Mouse (Mus musculus) cerebellum, adult 11 months (tissue): ENCODE results near the gene Cpne5.
"Not testable (repeated sequence)": the region's sequence is repeated elsewhere in the genome, so short reads cannot be mapped to it uniquely, and the experiment has no call there.

Source experiments
- DNase-seq: peaks from one replicate; pipeline ENCODE4 v3.0.0; 2022

Gene Cpne5

DNA sequence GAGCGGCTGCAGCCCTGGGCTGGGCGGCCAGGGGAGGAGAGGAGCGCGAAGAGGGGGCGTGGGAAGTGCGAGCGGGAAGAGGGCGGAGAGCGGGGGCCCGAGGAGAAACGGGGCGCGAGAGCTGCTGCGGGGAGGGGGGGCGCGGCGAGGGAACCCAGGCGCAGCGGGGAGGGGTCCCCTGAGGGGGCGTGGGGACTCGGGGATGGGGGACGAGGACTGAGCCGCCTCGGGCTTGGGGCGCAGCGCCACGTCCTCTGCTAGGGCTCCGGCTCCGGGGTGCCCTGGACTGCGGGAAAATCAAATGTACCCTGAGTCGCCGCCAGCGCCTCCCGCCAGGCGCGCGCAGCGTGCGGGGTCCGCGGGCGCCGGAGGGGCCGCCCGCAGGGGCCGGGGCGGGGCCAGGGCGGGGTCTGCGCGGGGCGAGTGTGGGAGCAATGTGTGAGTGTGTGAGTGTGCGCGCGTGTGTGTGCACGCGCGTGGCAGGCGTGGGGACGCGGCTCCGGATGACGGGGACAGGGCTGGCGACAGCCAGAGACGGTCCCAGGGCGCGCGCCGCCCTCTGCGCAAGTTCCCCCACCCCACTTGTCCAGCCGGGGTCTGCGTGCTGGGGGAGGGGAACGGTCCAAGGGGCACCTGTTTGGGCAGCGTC lies at the start of gene Cpne5:
TSS of gene Cpne5 (minus strand) at position 396 of the 649 bp plus-strand sequence.
- DNase-seq: no peak

DNA sequence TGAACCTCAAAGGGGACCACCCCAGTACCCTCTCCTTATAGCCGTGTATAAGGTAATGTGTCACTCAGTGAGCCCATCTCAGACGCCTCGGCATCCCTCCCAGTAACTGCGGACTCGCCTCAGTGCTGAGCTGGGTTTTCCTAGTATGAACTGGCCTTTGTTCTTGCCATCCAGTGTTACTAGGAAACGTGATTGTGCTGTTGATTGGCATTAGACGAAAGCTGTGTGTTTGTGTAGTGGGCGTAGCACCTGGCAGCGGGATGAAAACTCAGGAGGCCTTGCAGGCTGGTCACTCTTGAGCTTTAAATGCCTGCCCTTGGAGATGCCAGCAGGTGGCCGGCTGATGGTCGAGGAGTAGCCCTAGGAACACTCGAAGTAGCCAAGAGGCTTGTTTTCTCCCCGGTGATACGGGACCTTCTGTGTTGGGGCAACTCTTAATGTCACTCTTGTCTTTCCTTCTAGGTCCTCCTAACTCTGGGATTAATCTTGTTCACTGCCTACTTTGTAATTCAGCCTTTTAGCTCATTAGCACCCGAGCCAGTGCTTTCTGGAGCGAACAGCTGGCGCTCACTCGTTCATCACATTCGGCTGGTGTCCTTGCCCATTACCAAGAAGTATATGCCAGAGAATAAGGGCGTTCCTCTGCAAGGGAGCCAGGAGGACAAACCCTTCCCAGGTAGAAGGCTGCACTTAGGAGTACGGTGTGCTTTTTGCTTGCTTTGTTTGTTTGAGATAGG lies 44.4 kb upstream of the Cpne5 start:
- no peak for DNase-seq

DNA sequence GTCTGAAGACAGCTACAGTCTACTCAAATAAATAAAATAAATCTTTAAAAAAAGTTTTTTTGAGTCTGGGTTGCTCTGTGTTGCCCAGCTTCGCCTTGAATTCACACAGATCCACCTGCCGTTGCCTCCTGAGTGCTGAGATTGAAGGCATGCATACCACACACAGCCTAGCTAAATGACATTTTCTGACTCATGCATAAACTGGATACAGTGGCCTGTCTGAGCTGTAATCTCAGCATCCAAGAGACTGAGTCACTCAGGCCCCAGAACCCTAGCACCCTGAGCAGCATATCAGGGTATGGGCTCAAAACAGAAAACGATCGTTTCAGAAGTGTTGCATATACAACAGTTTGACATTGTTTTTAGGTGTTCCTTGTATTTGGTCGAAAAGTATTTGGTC lies 43.6 kb upstream of the Cpne5 start:
- DNase-seq: no peak

DNA sequence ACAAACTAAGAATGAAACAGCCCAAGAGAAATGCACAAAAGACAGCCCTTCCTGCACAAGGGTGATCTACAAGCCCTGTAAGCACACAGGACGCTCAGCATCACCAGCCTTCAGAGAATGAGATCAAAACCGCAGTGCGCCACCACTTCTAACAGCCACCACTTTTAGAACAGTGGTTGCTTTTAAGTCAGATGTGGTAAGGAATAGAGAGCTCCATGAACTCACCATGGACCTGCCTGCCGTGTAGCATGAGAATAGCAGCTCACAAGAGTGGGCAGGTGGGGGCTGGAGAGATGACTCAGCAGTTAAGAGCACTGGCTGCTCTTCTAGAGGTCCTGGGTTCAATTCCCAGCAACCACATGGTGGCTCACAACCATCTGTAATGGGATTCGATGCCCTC lies 42.5 kb upstream of the Cpne5 start:
- no peak for DNase-seq

DNA sequence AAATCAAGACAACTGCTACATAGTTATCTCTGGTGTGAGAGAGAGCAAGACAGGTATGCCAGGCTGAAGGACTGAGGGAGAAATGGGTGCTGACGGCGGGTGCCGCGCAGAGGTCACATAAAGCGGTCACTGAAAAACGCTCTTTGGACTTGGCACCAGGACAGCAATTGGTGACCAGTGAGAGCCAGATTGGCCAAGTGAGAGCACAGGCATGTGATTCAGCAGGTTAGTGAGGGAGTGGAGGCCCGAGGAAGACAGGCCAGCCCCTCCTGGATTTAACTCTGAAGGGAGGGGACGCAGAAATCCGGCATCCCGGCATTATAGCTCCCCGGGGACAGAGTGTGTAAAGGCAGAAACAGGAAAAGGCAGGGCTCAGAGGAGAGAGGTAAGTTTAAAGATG lies 35.9 kb upstream of the Cpne5 start:
- no peak for DNase-seq

DNA sequence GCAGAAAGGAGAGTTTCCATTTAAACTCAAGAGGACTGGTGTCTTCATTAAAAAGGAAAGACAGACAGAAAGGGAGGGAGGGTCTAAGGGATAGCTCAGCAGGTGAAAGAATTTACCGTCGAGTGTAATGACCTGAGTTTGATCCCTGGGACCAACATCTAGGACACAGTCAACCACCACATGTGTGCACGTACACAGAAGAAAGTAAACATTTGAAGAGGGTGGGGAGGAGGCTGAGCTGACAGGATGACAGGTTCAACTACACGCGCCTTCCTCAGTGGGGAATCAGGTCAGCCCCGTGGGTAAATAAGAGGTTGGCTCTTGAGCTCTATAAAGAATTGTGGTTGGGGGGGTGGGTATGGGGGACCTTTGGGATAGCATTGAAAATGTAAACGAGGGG lies 35.2 kb upstream of the Cpne5 start:
- no peak for DNase-seq

DNA sequence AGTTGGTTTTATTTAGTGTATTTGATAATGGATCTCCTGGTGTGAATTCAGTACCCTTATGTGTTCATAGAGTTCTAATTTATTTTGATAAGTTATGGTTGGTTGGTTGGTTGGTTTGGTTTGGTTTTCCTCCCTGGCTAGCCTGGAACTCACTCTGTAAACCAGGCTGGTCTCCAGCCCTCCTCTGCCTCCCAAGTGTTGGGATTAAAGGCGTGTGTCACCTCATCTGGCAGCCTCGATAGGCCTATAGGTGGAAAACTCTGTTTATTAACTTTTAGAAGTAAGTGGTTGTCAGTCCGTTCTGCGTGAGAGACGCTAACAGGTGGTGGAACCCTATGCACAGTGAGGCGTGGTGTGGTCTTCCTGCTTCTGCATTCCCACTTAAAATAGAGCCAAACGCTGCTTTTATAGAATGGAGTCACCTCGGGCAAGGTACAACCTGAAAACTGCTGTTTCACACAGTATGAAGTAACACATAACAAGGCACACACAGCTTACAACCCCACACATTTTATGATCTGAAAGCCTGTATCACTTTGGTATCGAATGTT lies 32.3 kb upstream of the Cpne5 start:
- DNase-seq: no peak

DNA sequence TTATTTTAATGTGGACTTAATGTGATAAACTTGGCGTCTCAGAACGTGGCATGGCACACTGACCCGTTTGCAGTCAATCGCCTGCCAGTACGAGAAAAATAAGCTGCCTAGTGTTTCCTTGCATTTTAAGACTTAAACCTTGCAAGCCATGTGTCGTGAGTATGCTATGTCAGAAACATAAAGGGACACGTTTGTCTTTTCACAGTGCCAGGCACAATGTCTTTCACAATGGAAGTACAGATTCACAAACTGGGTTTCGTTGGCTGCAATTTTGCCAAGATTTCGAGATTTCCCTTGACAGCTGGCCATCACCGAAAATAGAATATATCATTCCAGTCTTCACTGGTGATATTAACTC lies 31.4 kb upstream of the Cpne5 start:
- no peak for DNase-seq

DNA sequence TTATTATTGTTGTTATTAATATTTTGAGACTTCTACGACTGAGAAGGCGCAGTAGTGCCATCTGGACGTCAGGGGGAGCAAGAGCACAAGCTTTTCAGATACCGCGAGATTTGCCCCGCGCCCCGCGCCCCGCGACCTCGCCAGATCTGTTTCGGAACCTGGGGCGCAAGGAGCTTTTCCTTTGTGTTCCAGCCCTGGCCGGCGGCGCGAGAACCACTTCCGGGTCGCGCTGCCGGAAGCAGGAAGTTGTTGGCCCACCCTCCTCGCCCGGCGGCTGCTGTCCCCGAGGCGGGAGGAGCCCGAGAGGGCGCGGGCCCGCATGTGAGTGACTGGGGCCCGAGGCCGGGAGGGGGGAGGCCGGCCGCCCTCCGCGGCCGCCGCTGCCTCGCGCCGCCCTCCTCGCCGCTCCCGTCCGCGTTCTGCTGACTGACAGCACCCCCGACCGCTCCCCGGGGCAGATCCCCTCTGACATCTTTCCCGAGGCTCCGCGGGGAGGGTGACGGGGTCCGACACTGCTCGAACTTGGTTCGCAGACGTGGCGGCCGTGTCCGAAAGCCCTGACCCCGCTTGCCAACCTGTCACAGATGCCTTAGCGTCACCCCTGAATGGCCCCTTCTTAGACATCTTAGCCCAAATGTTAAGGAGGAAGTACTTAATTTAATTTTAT lies 30.8 kb upstream of the Cpne5 start, which contains the start of gene BC004004:
TSS of gene BC004004 (plus strand) at position 107 of the 667 bp plus-strand sequence.
- peak; percentile 96 for DNase-seq

DNA sequence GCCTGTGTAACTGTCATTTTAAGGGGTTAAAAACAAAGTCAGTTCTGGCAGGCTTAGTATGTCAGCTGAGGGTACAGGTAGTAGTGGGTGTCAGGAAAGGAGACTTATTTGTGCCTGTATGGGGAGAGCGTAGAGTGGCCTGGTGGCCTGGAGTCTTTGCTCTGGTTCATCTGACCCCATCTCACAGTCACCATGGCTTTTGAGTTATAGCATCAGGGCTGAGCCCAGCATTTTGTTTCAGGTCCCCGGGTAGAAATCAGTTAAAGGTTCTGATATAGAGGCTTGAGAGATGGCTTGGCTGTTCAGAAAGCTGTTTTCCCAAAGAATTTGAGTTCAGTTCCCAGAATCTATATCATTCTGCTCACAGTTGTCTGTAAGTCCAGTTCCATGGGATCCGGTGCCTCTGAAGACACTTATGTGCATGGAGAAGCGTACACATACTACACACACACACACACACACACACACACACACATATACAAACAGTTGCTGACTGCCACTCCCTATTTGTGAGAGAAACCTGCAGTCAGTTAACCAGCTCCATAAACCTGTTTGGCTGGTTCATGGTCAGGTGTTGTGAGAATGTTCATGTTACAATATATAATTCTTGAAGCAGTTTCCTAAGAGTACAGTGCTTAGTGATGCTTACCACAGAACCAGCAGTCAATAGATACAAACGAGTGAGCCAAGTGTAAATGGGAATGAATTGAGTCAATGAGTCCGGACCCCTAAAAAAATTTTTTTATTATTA lies 30.1 kb upstream of the Cpne5 start:
- no peak for DNase-seq

DNA sequence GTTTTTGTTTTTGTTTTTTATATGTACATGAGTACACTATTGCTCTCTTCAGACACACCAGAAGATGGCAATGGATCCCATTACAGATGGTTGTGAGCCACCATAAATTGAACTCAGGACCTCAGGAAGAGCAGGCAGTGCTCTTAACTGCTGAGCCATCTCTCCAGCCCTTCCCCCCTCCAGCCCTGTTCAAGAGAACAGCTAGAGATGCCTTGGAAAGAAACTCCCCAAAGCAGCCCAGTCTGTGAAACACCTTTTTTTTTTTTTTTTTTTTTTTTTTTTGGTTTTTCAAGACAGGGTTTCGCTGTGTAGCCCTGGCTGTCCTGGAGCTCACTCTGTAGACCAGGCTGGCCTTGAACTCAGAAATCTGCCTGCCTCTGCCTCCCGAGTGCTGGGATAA lies 29.1 kb upstream of the Cpne5 start:
- DNase-seq: not testable (repeated sequence)

DNA sequence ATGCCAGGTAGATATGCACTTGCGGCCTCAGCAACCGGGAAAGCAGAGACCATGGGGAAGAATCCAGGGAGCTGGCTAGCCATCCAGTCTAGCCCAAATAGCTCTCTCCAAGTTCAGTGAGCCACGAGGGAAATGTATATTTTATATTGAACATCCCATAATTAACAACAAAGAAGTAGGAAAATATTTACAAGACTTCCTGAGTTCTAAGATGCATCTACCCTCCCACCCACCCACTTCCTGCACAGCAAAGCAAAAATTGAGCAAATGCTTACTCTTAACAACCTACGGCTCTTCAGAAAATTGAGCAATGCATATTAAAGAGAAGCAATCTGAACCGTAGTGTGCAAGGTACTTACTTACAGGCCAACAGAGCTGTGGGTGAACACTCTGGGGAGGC lies 26.8 kb upstream of the Cpne5 start:
- DNase-seq: no peak

DNA sequence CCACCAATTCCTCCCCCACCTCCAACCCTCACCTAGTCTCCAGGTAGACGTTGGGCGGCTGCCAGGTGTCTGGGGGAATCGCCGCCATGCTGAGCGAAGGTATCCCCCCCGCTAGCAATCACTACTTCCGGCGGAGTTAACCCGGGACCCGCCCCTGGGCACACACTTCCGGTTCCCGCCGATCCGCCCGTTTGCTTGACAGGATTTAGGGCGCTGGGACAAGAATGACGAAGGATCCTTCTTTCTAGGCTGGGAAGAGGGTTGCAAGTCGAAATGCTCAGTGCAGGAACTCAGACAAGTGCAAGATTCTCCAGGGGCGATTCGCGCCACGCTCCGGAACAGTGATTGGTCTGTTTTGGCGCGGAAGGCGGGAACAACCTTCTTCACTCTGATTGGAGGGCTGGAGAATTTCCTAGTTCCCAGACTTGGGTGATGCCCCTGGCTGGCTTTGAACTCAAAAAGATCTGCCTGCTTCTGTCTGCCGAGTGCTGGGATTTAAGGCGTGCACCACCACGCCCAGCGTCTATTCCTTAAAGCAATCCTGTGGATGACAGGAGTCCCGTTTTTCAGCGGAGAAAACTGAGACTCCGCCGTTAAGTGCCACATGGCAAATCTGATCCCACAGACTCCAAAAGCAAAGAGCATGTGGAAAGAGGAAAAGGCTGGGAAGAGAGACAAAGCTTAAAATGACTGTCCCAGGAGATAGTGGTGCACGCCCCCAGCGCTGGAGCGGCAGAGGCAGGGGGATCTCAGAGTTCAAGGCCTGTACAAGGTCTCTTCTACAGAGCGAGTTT lies 26.1 kb upstream of the Cpne5 start, which contains the start of gene Ppil1:
TSS of gene Ppil1 (minus strand) at position 347 of the 794 bp plus-strand sequence.
- DNase-seq: peak; percentile 81

DNA sequence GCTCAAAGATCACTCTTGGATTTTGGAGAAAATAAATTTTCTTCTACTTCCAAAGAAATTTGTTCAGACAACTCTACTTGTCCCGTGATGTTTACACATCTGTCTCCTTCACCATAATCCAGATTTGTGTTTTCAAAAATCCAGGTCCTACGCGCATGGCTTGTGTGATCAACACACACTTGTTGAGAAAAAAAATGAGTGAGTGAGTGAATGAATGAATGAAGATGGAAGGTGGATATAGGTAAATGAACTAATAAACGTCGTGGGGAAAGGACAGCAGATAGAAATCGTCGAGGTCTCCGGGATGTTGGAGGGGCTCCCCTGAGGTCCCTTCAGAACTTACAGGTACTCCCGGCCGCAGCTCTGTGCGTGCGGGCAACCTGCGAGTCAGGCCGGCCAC lies 25.4 kb upstream of the Cpne5 start:
- no peak for DNase-seq

DNA sequence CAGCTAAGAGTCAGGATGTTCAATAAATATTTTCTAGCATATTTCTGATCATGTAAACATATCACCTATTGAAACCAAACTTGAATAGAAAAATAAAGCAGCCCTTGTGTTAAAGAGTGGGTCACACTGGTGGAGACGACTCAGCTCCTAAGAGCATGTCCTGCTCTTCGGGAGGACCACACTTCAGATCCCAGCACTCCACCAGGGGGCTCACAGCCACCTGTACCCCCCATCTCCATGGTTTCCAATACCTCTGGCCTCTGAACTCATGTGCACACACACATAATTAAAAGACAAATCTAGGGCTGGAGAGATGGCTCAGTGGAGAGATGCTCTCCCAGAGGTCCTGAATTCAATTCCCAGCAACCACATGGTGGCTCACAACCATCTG lies 24.3 kb upstream of the Cpne5 start:
- DNase-seq: no peak

DNA sequence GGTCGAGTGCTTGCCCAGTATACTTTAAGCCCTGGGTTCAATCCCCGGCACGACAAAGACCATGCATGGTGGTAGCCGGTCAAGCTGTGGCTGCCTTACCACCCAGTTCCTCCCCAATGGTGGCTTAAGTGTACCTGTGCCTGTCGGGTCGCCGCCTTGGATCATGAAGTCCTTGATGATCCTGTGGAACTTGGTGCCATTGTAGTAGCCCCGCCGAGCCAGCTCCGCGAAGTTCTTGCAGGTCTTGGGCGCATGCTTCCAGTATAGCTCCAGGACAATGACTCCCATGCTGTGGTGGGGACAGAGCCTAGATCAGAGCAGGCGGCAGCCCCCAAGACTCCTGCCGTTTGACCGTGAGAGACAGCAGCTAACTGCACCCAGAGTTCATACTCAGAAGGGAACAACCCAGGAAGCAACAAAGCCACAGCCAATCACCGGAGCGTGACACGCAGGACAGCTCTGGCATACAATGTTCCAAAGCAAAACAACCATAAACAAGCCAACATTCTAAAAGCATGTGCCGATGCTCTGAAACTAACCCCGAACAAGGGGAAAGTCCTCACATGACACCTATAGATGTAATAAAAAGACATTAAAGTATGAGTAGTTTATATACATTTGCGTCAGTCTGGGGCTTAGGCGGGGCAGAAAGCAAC lies 23.8 kb upstream of the Cpne5 start:
- DNase-seq: no peak

DNA sequence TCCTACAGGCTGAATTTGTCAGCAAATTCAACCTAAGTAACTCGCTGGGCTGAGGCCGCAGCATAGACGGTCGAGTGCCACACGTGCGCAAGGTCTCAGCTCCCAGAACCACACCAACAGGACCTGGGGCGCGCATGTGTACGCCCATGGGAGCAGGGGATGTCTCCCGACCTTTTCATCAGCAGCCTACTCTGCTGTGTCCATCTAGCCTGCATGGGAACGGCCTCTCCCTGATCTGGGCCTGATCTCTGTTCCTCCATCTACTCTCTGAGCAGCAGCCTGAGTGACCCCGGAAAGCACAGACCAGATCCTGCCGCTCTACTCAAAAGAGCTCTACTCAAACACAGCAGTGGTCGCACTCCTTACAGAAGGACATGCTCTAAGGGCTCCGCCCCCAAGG lies 22.5 kb upstream of the Cpne5 start:
- no peak for DNase-seq

DNA sequence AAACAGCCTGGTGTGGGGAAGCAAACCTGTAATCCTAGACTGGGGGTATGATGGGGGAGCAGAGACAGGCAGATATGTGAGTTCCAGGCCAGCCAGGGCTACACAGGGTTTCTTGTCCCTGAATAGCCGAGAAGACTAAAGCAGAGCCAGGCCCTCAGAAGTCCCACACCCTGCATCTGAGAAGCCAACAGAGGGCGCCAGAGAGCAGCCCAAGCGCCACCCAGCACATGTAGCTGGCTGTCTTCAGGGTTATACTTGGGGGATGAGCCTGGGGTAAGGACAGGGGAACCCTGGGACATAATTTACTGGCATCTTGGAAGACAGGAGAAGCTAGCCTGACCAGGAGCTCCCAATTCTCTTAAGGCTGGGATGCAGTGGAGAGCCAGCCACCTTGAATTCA lies 21.5 kb upstream of the Cpne5 start:
- DNase-seq: peak; percentile 71

DNA sequence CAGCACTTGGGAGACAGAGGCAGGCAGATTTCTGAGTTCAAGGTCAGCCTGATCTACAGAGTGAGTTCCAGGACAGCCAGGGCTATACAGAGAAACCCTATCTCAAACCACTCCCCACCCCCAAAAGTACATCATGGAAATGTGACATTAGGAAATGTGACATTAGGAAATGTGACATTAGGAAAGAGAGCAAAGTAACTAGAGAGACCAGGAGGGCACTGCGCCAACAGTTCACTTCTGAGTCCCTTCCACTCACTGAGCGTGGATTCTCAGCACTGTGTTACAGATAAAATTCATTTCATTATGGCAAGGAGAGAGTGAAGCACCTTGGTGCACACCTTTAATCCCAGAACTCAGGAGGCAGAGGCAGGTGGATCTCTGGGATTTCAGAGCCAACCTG lies 21.0 kb upstream of the Cpne5 start:
- DNase-seq: no peak

DNA sequence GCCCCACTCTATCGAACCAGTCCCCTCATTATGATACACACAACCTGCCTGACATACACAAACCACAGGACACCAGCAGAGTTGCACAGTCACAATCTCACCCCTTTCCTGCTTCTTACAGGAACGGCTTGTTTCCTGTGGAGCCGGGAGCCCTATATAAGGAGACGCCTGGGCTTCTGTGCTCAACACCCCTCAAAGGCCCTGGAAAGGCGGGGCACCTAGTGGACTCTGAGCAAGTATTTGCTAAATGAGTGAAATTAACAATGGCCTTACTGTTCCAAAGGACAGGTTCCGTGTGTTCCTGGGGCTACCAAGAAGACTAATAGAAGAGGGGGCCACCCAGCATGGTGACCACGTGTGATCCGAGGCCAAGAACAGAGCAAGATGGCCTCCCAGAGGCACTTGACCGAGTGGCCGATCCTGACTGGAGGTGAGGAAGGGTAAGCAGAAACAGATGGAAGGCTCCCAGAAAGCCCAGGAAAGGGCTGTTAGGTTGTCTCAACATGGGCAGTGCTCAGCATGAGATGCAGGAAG lies 20.1 kb upstream of the Cpne5 start:
- DNase-seq: no peak

DNA sequence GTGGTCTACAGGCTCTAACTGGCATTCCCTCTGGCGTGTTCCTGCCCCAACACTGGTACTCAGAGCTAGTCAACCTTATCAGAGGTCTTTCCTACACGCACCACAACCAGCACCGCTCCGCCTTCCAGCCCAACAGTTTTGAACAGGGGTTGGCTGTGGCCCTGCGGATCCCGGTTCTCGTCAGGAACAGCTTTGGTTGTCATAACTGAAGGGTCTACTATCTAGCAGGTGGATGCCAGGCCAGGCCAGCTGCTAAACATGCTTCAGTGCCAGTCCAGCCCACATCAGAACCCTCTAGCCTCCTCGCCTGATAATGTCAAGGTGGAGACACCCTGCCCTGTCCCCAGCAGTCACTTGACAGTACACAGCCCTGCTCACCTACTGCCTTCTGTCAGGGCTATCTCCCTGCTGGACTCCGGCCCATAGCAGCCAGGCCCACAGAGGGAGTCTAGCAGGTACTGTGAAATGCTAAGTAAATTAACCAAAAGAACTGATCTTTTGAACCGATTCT lies 19.1 kb upstream of the Cpne5 start:
- DNase-seq: no peak
